Mouse (Mus musculus) forebrain, embryonic 16.5 days (tissue): Measurements from ENCODE around the gene Ankrd28. TPM values are rescaled to one million over a fixed set of nuclear protein-coding genes. Genes with fewer than 3 reads are reported as not detected.

Experiments
- ATAC-seq: fragments of 200-750 bp; cut with Nextera tagmentation; 2 replicates; pipeline ENCODE4 v1.8.0; 2017; ENCODE audit warnings: mild to moderate bottlenecking, moderate library complexity
- H3K27ac ChIP-seq: fragments of 300-500 bp; sonication (generic); 2 replicates; pipeline ENCODE4 v1.5.1; 2014; ENCODE audit warnings: low read length, control low read depth
- H3K27me3 ChIP-seq: fragments of 300-500 bp; sonication (generic); replicated peaks from 2 replicates; pipeline ENCODE4 v1.6.1; 2014; ENCODE audit warnings: low read length; ENCODE audit not compliant: control insufficient read depth, insufficient read depth
- H3K36me3 ChIP-seq: fragments of 300-500 bp; sonication (generic); 2 replicates; pipeline ENCODE4 v1.6.1; 2014; ENCODE audit not compliant: control insufficient read depth, insufficient read depth
- H3K4me1 ChIP-seq: fragments of 300-500 bp; sonication (generic); replicated peaks from 2 replicates; pipeline ENCODE4 v1.6.1; 2014; ENCODE audit warnings: low read length; ENCODE audit not compliant: control insufficient read depth, insufficient read depth
- H3K4me2 ChIP-seq: fragments of 300-500 bp; sonication (generic); 2 replicates; pipeline ENCODE4 v1.6.1; 2014; ENCODE audit warnings: mild to moderate bottlenecking, low read length, control low read depth
- H3K4me3 ChIP-seq: fragments of 300-500 bp; sonication (generic); replicated peaks from 2 replicates; pipeline ENCODE4 v1.5.1; 2014; ENCODE audit warnings: mild to moderate bottlenecking, low read length, control low read depth
- H3K9ac ChIP-seq: fragments of 300-500 bp; sonication (generic); replicated peaks from 2 replicates; pipeline ENCODE4 v1.6.1; 2014; ENCODE audit warnings: low read depth, low read length, control low read depth
- H3K9me3 ChIP-seq: fragments of 300-500 bp; sonication (generic); 2 replicates; pipeline ENCODE4 v1.6.1; 2016; ENCODE audit warnings: low read length; ENCODE audit not compliant: control insufficient read depth
- WGBS: fragments of 180-500 bp; shearing (Covaris S2); extraction: QIAGEN DNeasy Blood & Tissue Kit; methylation state at CpG from one replicate; pipeline ENCODE4 v1.1.7; 2014; 5-methylcytosine and 5-hydroxymethylcytosine counted together
- polyA plus RNA-seq: library from polyadenylated mRNA; unstranded; fragments of >200 nt; fragmentation: Nextera tagmentation; extraction: Ambion mirVana; gene quantifications from 2 replicates; pipeline ENCODE4 v1.2.1, GENCODE M21; 2015

Gene Ankrd28
- polyA plus RNA-seq, 1 experiment from 2014 or later = 12.2 TPM

GRCm38 (mm10) chr14:31683610-31684009 lies 146.8 kb downstream of the Ankrd28 start:
- Histone ChIP-seq H3K4me3 (no peak overlapping the region), H3K4me2 (no peak overlapping the region), H3K27me3 (no peaks in the 10 kb centered on the region), H3K9ac (no peak overlapping the region), H3K27ac (no peak overlapping the region), H3K9me3 (no peaks in the 10 kb centered on the region), H3K4me1 (peaks cover 3% of the 10 kb centered on the region; the same call in 1 of the 2 replicates), H3K36me3 (no peaks in the 10 kb centered on the region)
- WGBS = 82% methylated on average over 2 of the region's 2 CpGs
- ATAC-seq = no peak

GRCm38 (mm10) chr14:31681931-31682555 lies 148.4 kb downstream of the Ankrd28 start:
- no peaks in the 10 kb centered on the region for H3K9me3 ChIP-seq
- no peak for ATAC-seq
- no peak overlapping the region for H3K4me2 ChIP-seq

GRCm38 (mm10) chr14:31681291-31681690 lies 149.2 kb downstream of the Ankrd28 start:
- peaks cover 3% of the 10 kb centered on the region; the same call in 1 of the 2 replicates for H3K4me1 ChIP-seq
- no peak overlapping the region for H3K9ac ChIP-seq
- H3K36me3 ChIP-seq = no peaks in the 10 kb centered on the region
- no peak overlapping the region for H3K4me2 ChIP-seq
- no peak overlapping the region for H3K27ac ChIP-seq
- H3K4me3 ChIP-seq = no peak overlapping the region
- no peaks in the 10 kb centered on the region for H3K27me3 ChIP-seq
- WGBS = 73% methylated on average over 9 of the region's 9 CpGs
- no peak for ATAC-seq
- no peaks in the 10 kb centered on the region for H3K9me3 ChIP-seq

More at GRCm38 (mm10) chr14:31681931-31682555, 148.4 kb downstream of the Ankrd28 start:
- Histone ChIP-seq H3K4me1 (peaks cover 3% of the 10 kb centered on the region; the same call in 1 of the 2 replicates), H3K27ac (no peak overlapping the region), H3K27me3 (no peaks in the 10 kb centered on the region), H3K36me3 (no peaks in the 10 kb centered on the region), H3K4me3 (no peak overlapping the region), H3K9ac (no peak overlapping the region)
- 40% methylated on average over 5 of the region's 5 CpGs for WGBS

- Histone ChIP-seq H3K4me1 (peaks cover 3% of the 10 kb centered on the region; the same call in 1 of the 2 replicates), H3K9me3 (no peaks in the 10 kb centered on the region), H3K36me3 (no peaks in the 10 kb centered on the region), H3K27me3 (no peaks in the 10 kb centered on the region), H3K27ac (no peak overlapping the region), H3K9ac (no peak overlapping the region), H3K4me2 (no peak overlapping the region), H3K4me3 (no peak overlapping the region)
- ATAC-seq = no peak
- 92% methylated on average over 3 of the region's 3 CpGs for WGBS
Observed at GRCm38 (mm10) chr14:31680656-31681055, 149.8 kb downstream of the Ankrd28 start.

GRCm38 (mm10) chr14:31671635-31672320 lies 158.7 kb downstream of the Ankrd28 start:
- Histone ChIP-seq H3K9me3 (no peaks in the 10 kb centered on the region), H3K4me1 (peaks cover 15% of the 10 kb centered on the region), H3K4me2 (no peak overlapping the region), H3K36me3 (peaks cover 3% of the 10 kb centered on the region), H3K4me3 (no peak overlapping the region), H3K27me3 (no peaks in the 10 kb centered on the region), H3K9ac (no peak overlapping the region), H3K27ac (no peak overlapping the region)
- 50% methylated on average over 10 of the region's 10 CpGs for WGBS
- no peak for ATAC-seq

- 42% methylated on average over 15 of the region's 15 CpGs for WGBS
- Histone ChIP-seq H3K9me3 (no peaks in the 10 kb centered on the region), H3K36me3 (peaks cover 6% of the 10 kb centered on the region), H3K4me1 (peaks cover 18% of the 10 kb centered on the region), H3K4me2 (no peak overlapping the region), H3K9ac (no peak overlapping the region), H3K4me3 (no peak overlapping the region), H3K27me3 (no peaks in the 10 kb centered on the region), H3K27ac (peak overlapping the region; percentile 77)
- peak; percentile 73 for ATAC-seq
Observed at GRCm38 (mm10) chr14:31669642-31670490, 160.6 kb downstream of the Ankrd28 start.

GRCm38 (mm10) chr14:31669161-31669611 lies 161.3 kb downstream of the Ankrd28 start:
- H3K27ac ChIP-seq = peak overlapping the region; percentile 77
- H3K4me2 ChIP-seq = no peak overlapping the region
- no peak overlapping the region for H3K4me3 ChIP-seq
- 54% methylated on average over 13 of the region's 13 CpGs for WGBS
- no peak overlapping the region for H3K9ac ChIP-seq
- no peak; the same call in 1 of the 2 replicates for ATAC-seq
- no peaks in the 10 kb centered on the region for H3K27me3 ChIP-seq
- H3K4me1 ChIP-seq = peaks cover 19% of the 10 kb centered on the region
- no peaks in the 10 kb centered on the region for H3K9me3 ChIP-seq
- peaks cover 6% of the 10 kb centered on the region for H3K36me3 ChIP-seq

GRCm38 (mm10) chr14:31668326-31668725 lies 162.1 kb downstream of the Ankrd28 start:
- Histone ChIP-seq H3K27ac (no peak overlapping the region), H3K36me3 (peaks cover 6% of the 10 kb centered on the region)
- ATAC-seq = no peak

GRCm38 (mm10) chr14:31667741-31668140 lies 162.7 kb downstream of the Ankrd28 start:
- no peak for ATAC-seq
- Histone ChIP-seq H3K27ac (no peak overlapping the region), H3K9me3 (no peaks in the 10 kb centered on the region), H3K4me3 (no peak overlapping the region), H3K27me3 (no peaks in the 10 kb centered on the region), H3K9ac (no peak overlapping the region), H3K4me1 (peaks cover 33% of the 10 kb centered on the region), H3K36me3 (peaks cover 6% of the 10 kb centered on the region), H3K4me2 (no peak overlapping the region)
- 91% methylated on average over 6 of the region's 6 CpGs for WGBS

More at GRCm38 (mm10) chr14:31668326-31668725, 162.1 kb downstream of the Ankrd28 start:
- WGBS = 81% methylated on average over 13 of the region's 13 CpGs
- Histone ChIP-seq H3K27me3 (no peaks in the 10 kb centered on the region), H3K9ac (no peak overlapping the region), H3K4me3 (no peak overlapping the region), H3K4me2 (no peak overlapping the region), H3K9me3 (no peaks in the 10 kb centered on the region), H3K4me1 (peaks cover 27% of the 10 kb centered on the region)
